Mouse (Mus musculus) brown adipose tissue, adult 24 weeks (tissue): Measurements from ENCODE around the gene Slu7. TPM values are rescaled to one million over a fixed set of nuclear protein-coding genes. Genes with fewer than 3 reads are reported as not detected.

Experiments used
- H3K27ac ChIP-seq: fragments of 200-500 bp; replicated peaks from 2 replicates; pipeline ENCODE4 v1.5.1; 2012; ENCODE audit warnings: low read depth, mild to moderate bottlenecking, low read length
- H3K4me1 ChIP-seq: fragments of 200-500 bp; 2 replicates; pipeline ENCODE4 v1.6.1; 2012; ENCODE audit warnings: low read length, mixed read lengths; ENCODE audit not compliant: control insufficient read depth, insufficient read depth, insufficient read length
- H3K4me3 ChIP-seq: fragments of 200-500 bp; 2 replicates; pipeline ENCODE4 v1.5.1; 2012; ENCODE audit warnings: low read depth, mild to moderate bottlenecking, low read length, moderate library complexity; ENCODE audit not compliant: insufficient read depth
- polyA plus RNA-seq: library from polyadenylated mRNA; stranded (reverse); fragments of >200 nt; gene quantifications from 2 replicates; pipeline ENCODE4 v1.2.4, GENCODE M21; 2012; ENCODE audit not compliant: missing spikeins, insufficient read depth, insufficient read length

Gene Slu7
- polyA plus RNA-seq, 1 experiment: 15.2 TPM

- Histone ChIP-seq H3K27ac (no peak overlapping the region), H3K4me3 (no peak overlapping the region), H3K4me1 (no peaks in the 10 kb centered on the region)
These were observed 59.1 kb downstream of the Slu7 start for GRCm38 (mm10) chr11:43492663-43493062.

GRCm38 (mm10) chr11:43493815-43494409, 60.4 kb downstream of the Slu7 start:
- Histone ChIP-seq H3K27ac (no peak overlapping the region), H3K4me1 (no peaks in the 10 kb centered on the region), H3K4me3 (no peak overlapping the region)

GRCm38 (mm10) chr11:43495037-43495436, 61.5 kb downstream of the Slu7 start:
- Histone ChIP-seq H3K27ac (no peak overlapping the region), H3K4me3 (no peak overlapping the region), H3K4me1 (no peaks in the 10 kb centered on the region)

- Histone ChIP-seq H3K4me3 (no peak overlapping the region), H3K4me1 (no peaks in the 10 kb centered on the region), H3K27ac (no peak overlapping the region)
These were observed 62.0 kb downstream of the Slu7 start for GRCm38 (mm10) chr11:43495532-43495931.

Other genes starting within 250 kb of the Slu7 start
- gene Pttg1, start 7.5 kb upstream of the Slu7 start, polyA plus RNA-seq: 157 and 160 TPM in 2 replicates
- gene C1qtnf2, start 40.5 kb downstream of the Slu7 start, polyA plus RNA-seq: 2.8 and 3.3 TPM in 2 replicates
- gene Ccnjl, start 95.0 kb downstream of the Slu7 start, polyA plus RNA-seq: not detected in 2 replicates
- not detected in 2 replicates for gene 4933415A04Rik, start 153.3 kb downstream of the Slu7 start, polyA plus RNA-seq
- gene Fabp6, start 167.8 kb downstream of the Slu7 start, polyA plus RNA-seq: not detected in 2 replicates
- gene Pwwp2a, start 248.3 kb downstream of the Slu7 start, polyA plus RNA-seq: 7.6 and 7.7 TPM in 2 replicates